Mouse (Mus musculus) embryo, embryonic 9.5 days (tissue): ENCODE measurements around the gene Tmem147.
"Not testable (repeated sequence)": the region's sequence is repeated elsewhere in the genome, so short reads cannot be mapped to it uniquely, and the experiment has no call there.

Experiments used
- DNase-seq: peaks from one replicate; pipeline ENCODE4 v3.0.0-alpha.2; 2017; ENCODE audit errors: extremely low spot score

The Tmem147 gene

DNA sequence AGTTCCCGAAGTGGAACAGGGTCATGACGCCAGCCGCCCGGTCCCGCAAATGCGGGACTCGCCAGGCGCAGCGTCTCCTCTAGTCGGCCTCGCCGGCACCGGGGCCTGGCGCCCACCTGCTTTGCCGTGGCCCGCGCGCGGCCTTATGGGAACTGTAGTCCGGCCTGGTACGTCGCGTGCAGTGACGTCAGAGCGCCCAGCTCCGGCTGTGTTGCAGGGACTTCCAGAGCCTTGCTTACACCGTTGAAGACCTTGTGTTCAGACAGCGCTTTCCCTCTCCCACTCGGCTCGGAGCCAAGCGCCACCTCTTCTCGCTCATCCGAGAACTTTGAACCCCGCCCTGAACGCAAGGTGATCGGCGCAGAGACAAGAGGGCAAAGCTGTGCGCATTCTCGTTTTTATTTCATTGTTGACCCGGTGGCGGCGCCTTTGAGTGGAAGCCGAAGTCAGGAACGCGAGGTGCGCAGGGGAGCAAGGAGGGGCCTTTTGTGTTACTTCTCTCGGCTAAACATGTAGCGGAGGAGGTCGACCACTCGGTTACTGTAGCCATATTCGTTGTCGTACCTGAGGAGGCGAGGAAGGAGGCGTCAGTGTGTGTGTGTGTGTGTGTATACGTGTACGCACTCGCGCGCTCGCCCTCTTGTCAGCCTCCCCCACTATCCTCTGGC lies at the start of gene Tmem147:
TSS of gene Tmem147 (minus strand) at position 145 of the 668 bp plus-strand sequence.
- DNase-seq, result peak; percentile 93

- no peak for DNase-seq
These were observed 48.6 kb upstream of the Tmem147 start for GRCm38 (mm10) chr7:30777911-30778310.

DNA sequence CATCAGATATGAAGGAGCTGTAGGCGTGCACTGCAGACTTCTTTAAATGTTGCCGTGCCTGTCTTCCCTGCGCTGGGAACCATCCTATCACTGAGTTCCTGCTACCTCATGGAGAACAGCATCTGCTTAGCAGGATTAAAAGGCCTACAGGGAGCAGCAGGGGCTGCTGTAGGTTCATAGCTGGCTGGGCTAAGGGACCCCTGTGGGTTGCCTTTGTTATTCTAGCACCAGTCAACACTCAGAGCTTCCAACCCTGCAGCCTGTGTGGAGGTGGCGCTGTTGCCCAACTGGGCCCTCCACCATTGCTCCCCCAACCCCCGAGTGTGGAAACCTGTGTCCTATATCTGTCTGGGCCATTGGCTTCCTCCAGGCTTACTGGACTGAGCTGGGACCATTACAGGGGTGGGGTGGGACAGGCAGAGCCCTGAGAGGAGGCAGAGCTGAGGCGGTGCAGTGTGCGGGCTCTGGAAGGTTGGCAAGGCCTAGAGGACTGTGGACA lies 47.8 kb upstream of the Tmem147 start:
- no peak for DNase-seq

GRCm38 (mm10) chr7:30776104-30776503 lies 46.8 kb upstream of the Tmem147 start:
- DNase-seq, result no peak

- no peak for DNase-seq
These were observed 39.9 kb upstream of the Tmem147 start for GRCm38 (mm10) chr7:30769236-30769635.

GRCm38 (mm10) chr7:30766408-30766807 lies 37.1 kb upstream of the Tmem147 start:
- DNase-seq, result no peak

DNA sequence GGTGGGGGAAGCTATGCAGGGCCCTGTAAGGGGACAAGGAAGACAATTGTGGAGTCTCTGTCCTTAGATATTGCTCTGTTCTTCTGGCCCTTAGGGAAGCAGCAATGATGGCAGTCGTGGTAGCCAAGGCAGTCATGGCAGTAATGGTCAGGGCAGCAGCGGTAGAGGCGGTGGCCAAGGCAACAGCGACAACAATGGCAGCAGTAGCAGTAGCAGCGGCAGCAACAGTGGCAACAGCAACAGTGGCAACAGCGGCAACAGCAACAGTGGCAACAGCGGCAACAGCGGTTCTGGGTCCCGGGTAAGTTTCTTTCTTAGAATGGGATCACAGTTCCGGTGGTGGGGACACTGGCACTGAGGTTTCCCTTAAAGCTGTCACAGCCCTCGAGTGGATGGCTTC lies 35.8 kb upstream of the Tmem147 start:
- DNase-seq, result no peak

GRCm38 (mm10) chr7:30763456-30763855 lies 34.1 kb upstream of the Tmem147 start, which contains the start of gene Dmkn:
Dmkn (plus strand) TSS chr7:30763756.
- no peak for DNase-seq

DNA sequence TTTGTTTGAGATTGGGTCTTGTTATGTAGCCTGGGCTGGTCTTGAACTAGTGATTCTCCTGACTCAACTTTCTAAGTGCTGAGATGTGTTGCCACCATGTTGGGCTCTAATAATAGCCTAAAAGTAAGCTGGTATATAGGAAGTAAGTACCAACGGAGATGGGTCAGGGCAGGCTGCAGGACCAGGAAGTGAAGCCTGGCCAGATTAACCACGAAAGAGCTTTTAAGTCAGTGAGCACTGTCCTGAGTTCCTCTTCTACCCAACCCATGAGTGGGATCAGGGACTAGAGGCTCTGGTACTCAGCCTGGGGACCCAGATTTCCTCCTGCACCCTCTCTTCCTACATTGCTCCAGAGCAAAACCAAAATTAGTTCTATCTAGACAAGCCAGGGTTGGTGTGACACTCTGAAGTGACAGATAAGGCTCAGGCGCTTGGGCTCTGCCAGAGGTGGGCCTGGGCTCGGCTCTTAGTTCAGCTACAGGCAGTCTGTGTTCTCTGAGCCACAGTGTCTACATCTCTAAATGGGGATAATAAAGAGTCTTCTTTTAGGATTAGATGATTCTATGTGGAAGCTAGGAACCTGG lies 32.5 kb upstream of the Tmem147 start:
- no peak for DNase-seq

- peak; percentile 49 for DNase-seq
These were observed 29.5 kb upstream of the Tmem147 start for GRCm38 (mm10) chr7:30758853-30759252.

DNA sequence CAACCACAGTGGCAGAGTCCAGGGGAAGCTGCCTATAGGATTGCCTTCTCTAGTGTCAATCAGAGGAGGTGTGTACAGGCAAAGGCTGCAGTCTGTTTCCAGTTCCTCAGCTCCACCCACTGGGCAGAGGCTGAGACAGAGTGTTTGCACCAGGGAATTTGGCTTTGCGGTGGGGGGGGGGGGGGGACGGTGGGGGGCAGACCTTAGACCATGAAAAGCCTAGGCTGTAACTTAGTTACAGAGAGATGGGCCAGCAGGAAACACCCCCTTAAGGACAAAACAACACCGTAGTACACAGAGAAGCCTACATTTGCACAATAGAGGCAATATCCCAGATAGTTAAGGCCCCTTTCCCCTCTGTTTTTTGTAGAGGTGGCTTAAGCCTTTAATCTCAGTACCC lies 27.7 kb upstream of the Tmem147 start:
- no peak for DNase-seq

DNA sequence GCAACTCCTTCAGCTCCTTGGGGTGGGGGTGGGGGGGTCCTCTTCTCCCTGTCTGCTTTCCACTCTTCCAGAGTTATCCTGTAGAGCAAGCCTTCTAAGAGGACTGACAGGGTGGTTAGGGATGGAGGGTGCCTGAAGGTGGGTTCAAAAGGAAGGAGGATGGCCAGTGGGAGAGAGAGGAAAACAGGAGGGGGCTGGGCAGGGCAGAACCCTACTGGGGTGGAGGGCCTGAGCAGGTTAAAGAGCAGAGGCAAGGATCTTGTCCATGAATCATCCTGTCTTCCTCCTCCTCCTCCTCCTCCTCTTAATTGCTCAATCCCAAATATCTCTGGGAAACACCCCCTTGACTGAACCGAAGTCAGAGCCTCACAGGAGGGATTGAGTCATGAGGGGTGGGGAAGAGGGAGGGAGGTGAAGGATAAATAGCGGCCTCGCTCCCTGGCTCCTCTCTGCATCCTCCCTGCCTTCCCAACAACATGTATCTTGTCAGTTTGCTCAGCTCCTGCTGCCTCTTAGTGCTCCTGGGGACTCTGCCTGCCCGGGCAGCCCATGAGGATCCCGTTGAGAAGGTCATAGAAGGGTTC lies 21.8 kb upstream of the Tmem147 start, which contains the start of gene Sbsn:
TSS of gene Sbsn (plus strand) at position 386 of the 584 bp plus-strand sequence.
- DNase-seq, result no peak

- DNase-seq, result no peak
These were observed 20.7 kb upstream of the Tmem147 start for GRCm38 (mm10) chr7:30749824-30750606.

- DNase-seq, result no peak
These were observed 18.3 kb upstream of the Tmem147 start for GRCm38 (mm10) chr7:30747525-30748204.

DNA sequence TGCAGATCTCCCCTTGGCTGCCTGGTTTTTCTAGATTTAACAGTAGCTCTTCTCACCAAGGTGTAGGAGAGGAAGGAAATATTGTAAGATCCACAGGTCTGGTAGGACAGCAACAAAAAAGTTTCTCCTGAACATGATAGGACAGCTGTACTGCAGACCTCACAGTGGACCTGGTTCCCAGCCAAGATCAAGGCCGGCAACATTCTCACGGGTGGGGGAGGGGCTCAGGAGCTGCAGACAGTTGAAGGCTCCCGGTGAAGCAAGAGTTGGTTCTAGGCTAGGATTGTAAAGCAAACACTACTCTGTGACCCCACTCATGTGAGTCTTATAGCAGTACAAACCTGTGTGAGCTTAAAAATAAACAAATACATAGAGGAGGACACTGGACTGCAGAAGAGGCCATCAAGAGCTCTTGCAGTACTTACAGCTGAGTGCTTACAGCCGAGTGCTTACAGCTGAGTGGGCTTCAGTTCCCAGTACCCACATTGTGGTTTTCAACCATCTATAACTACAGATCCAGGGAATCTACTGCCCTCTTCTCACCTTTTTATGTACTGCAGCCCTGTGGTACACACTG lies 14.8 kb upstream of the Tmem147 start:
- no peak for DNase-seq

- not testable (repeated sequence) for DNase-seq
These were observed 14.3 kb upstream of the Tmem147 start, which contains the start of gene Gapdhs for GRCm38 (mm10) chr7:30743617-30744016. Gapdhs (minus strand) TSS chr7:30743681.

DNA sequence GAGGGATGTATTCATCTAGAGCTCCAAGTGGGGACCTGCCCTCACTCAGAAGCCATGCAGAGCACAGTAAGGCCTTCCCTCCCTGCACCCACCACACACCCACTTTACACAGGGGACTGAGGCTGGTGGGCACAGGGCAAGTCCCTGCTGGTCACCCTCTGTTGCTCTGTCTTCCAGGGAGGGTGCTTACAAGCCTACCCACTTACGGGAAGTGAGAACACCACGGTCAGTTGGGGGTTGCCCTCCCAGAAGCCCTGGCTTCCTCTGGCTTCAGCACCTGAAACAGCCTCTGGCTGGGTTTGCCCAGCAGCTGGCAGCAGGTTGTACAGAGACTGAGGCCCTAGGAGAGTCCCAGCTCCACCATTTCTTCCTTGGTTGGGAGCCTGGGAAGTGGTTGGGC lies 13.2 kb upstream of the Tmem147 start:
- not testable (repeated sequence) for DNase-seq

DNA sequence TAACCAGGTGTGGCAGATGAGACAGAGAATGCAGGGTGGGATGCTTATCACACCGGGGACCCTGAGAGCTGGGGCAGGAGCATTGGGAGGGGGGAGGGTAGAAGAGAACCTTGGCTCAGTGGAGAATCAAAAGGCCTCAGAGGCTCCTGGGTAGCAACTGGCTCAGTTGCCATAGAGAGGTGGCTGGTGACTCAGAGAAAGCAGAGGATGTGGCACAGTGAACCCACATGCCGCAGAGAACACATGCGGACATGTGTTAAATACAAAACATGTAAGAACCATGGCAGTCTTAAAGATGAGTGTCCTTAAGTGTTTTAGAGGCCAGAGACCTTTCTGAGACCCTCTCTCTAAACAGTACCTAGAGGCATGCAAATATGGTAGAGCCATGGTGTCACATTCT lies 6.9 kb upstream of the Tmem147 start:
- no peak for DNase-seq

DNA sequence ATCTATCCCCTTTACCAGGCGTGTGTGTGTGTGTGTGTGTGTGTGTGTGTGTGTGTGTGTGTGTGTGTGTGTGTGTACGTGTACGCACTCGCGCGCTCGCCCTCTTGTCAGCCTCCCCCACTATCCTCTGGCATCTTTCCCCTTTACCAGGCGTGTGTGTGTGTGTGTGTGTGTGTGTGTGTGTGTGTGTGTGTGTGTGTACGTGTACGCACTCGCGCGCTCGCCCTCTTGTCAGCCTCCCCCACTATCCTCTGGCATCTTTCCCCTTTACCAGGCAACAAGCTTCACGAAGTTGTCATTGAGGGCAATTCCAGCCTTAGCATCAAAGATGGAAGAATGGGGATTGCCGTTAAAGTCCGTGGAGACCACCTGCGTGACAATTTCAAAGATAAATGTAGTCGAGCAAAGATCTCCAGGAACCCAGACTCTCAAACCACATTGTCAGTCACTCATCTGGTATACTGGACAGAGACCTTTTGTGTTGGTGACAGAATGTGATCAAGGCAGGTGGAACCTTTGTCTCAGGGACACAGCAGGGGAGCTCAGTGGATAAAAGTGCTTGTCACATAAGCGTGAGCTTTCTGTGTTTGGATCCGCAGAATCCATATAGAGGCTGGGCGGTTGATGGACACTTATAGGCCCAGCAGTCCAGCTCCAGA lies 853 bp upstream of the Tmem147 start:
- DNase-seq, result not testable (repeated sequence)

- DNase-seq, result no peak
These were observed 473 bp downstream of the Tmem147 start for GRCm38 (mm10) chr7:30728739-30729395.
